Mouse (Mus musculus): ENCODE measurements at regions not wholly inside any gene's neighbourhood (a gene's known extent, or its start where the extent isn't known, plus 50 kb on each side); places are given as distances from the start of the nearest gene placed in this dataset.

DNA sequence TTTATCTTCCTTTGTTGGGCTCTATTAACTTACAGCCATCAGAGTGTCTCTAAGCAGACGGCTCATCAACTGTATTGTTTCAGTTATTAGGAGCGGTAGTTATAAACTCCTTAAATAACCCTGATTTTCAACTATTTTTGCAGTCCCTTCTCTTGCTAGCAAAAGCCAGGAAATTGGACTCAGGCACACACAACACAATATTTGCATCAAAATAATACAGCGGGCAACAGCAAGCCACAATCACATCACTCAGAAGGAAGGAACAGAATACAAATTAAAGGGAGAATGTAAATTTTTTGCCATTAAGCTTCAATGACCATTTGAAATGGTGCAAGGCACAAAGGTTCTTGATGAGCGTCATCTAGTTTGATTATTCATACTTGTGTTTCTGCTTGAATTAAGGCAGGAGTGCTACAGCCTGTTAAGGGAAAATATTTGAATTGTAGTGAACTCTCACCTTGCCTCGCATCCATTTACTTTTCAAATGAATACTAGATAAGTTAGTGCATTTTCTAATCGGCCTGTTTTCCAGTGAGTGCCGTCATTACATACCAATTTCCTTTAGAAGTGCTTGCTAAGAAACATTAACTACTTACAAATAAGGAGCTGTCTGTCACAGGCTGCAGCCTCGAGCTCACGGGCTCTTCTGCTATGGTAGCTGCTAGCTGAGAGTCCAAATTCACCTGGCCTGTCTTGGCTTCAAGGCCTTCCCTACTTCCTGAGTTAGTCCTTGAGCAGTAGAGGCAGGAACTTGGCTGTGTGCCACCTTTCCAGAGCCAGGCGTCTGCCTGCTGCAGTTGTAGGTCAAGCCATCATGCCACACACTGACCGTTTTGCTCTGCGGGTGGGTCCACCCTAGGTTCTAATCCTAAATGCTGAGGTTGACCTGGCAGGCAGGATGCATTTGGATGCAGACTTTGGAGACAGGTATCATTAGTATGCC, 91.1 kb upstream of the Kiz start:
- no peaks in the 10 kb centered on the region for H3K27me3 ChIP-seq (ENCODE audit: control insufficient read depth, insufficient read depth, low read length)
- TF ChIP-seq CTCF (IDR thresholded peaks at IDR 0.05; ENCODE audit: low read depth), result no peak
- no peak for TF ChIP-seq EP300 (optimal IDR thresholded peaks at IDR 0.05)
- no peak overlapping the region for H3K9ac ChIP-seq (ENCODE audit: low read length)
- H3K9me3 ChIP-seq (ENCODE audit: control insufficient read depth, low read length), result no peaks in the 10 kb centered on the region
- H3K4me1 ChIP-seq (replicated peaks; ENCODE audit: control insufficient read depth, insufficient read depth), result no peaks in the 10 kb centered on the region
- no peak overlapping the region for H3K4me2 ChIP-seq (replicated peaks; ENCODE audit: low read depth)
- DNase-seq (ENCODE audit: low spot score) (no peak), ATAC-seq (ENCODE audit: low FRiP score, low TSS enrichment) (no peak)
- WGBS, result 56% methylated on average over 12 of the region's 12 CpGs
- H3K4me3 ChIP-seq (ENCODE audit: low read depth, low read length), result no peak overlapping the region
- no peak overlapping the region for H3K27ac ChIP-seq (replicated peaks)
- H3K36me3 ChIP-seq (ENCODE audit: control insufficient read depth, insufficient read depth, low read length), result no peaks in the 10 kb centered on the region

DNA sequence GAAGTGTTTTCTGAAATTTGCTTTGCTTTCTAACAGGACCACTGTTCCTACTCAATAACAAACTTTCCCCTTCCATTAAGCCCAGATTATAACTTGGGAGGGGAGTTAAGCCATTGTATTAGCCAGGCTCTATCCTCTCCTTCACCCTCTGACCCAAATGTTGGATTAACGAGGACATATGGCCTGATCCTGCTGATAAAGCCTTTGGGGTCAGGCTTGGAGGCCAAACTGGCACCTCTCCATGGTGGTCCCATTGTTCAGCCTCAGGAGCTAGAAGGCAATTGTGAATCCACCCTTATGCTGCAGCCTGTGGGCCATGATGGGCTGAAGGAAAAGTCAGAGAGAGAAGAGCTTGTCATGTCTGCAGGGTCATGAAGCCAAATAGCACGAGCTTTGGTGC, 80.8 kb upstream of the Kiz start:
- H3K4me1 ChIP-seq (replicated peaks; ENCODE audit: control insufficient read depth, insufficient read depth), result no peaks in the 10 kb centered on the region
- H3K9me3 ChIP-seq (ENCODE audit: control insufficient read depth, low read length), result no peaks in the 10 kb centered on the region
- ATAC-seq (ENCODE audit: low FRiP score, low TSS enrichment), result no peak
- H3K9ac ChIP-seq (ENCODE audit: low read length), result no peak overlapping the region
- no peak overlapping the region for H3K27ac ChIP-seq (replicated peaks)
- H3K4me3 ChIP-seq (ENCODE audit: low read depth, low read length), result no peak overlapping the region
- no peak overlapping the region for H3K4me2 ChIP-seq (replicated peaks; ENCODE audit: low read depth)
- no peaks in the 10 kb centered on the region for H3K36me3 ChIP-seq (ENCODE audit: control insufficient read depth, insufficient read depth, low read length)
- TF ChIP-seq EP300 (optimal IDR thresholded peaks at IDR 0.05), result no peak
- no peaks in the 10 kb centered on the region for H3K27me3 ChIP-seq (ENCODE audit: control insufficient read depth, insufficient read depth, low read length)
- 41% methylated on average over 2 of the region's 2 CpGs for WGBS
- DNase-seq (ENCODE audit: low spot score), result no peak

DNA sequence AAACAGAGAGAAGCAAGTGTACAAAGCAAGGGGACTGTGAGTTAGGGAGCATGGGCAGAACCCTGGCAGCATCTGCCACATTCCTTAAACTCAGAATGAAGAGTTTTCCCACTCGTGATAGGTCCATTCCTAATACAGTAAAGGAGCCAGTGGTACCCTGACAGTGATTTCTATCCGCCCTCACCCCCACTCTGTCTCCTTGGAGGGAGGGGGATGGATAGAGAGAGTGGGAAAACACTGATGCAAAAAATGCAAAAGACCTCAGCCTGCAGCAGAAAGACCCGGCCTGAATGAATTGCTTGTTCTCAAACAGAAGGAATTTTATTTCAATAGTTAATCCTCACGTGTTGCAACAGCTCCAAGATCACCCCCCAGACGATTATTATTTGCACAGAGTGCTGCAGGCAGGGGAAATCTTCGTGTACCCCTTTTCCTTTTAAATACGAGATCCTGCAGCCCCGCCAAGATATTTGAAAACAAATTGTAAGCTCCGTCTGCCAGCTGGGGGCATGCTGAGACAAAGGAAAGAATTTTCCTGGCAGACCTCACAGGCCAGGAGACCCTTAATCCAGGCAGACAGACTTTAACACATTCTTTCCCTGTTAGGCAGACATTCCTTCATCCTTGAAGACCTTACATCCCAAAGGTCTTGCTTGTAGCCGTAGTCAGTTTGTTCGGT, 68.4 kb upstream of the Kiz start:
- Histone ChIP-seq H3K4me1 (replicated peaks; ENCODE audit: control insufficient read depth, insufficient read depth) (no peaks in the 10 kb centered on the region), H3K9ac (ENCODE audit: low read length) (no peak overlapping the region), H3K27ac (replicated peaks) (no peak overlapping the region), H3K4me2 (replicated peaks; ENCODE audit: low read depth) (no peak overlapping the region), H3K36me3 (ENCODE audit: control insufficient read depth, insufficient read depth, low read length) (no peaks in the 10 kb centered on the region), H3K27me3 (ENCODE audit: control insufficient read depth, insufficient read depth, low read length) (no peaks in the 10 kb centered on the region), H3K4me3 (ENCODE audit: low read depth, low read length) (no peak overlapping the region), H3K9me3 (ENCODE audit: control insufficient read depth, low read length) (no peaks in the 10 kb centered on the region)
- TF ChIP-seq EP300 (optimal IDR thresholded peaks at IDR 0.05) (no peak), CTCF (IDR thresholded peaks at IDR 0.05; ENCODE audit: low read depth) (peak; percentile 31; the same call in 1 of the 2 replicates)
- 17% methylated on average over 11 of the region's 11 CpGs for WGBS
- DNase-seq (ENCODE audit: low spot score) (no peak), ATAC-seq (ENCODE audit: low FRiP score, low TSS enrichment) (no peak)

DNA sequence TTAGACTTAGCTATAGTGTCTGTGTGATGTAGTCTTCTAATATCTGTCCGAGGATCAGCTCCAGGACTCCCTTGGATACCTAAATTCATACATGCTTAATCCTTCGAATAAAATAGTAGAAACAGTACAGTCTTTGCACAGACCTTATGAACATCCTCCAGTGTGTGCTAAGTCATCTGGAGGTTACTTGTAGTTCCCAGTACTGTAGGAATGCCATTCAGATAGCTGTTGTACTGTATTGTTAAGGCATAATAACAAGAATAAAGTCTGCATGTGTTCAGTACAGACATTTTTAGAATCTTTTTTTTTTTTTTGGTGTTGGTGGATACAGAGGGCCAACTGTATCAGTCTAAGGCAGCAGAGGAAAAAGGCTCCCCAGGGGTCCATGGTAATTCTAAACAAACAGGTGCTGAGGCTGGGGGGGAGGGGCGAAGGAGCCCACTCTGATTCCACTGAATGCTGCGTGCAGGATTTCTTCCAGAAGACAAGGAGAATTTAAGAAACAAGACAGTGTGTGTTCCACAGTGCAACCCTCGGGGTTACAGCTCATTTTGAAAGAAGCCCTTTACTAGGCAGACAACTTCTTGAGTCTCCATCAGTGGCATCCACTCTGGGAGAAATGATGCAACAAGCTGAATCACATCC, 67.7 kb upstream of the Kiz start:
- ATAC-seq (ENCODE audit: low FRiP score, low TSS enrichment) (no peak), DNase-seq (ENCODE audit: low spot score) (no peak)
- Histone ChIP-seq H3K9me3 (ENCODE audit: control insufficient read depth, low read length) (no peaks in the 10 kb centered on the region), H3K27me3 (ENCODE audit: control insufficient read depth, insufficient read depth, low read length) (no peaks in the 10 kb centered on the region), H3K36me3 (ENCODE audit: control insufficient read depth, insufficient read depth, low read length) (no peaks in the 10 kb centered on the region), H3K27ac (replicated peaks) (no peak overlapping the region), H3K4me3 (ENCODE audit: low read depth, low read length) (no peak overlapping the region), H3K4me1 (replicated peaks; ENCODE audit: control insufficient read depth, insufficient read depth) (no peaks in the 10 kb centered on the region), H3K9ac (ENCODE audit: low read length) (no peak overlapping the region), H3K4me2 (replicated peaks; ENCODE audit: low read depth) (no peak overlapping the region)
- 65% methylated on average over 5 of the region's 5 CpGs for WGBS
- TF ChIP-seq EP300 (optimal IDR thresholded peaks at IDR 0.05) (no peak), CTCF (IDR thresholded peaks at IDR 0.05; ENCODE audit: low read depth) (no peak)

DNA sequence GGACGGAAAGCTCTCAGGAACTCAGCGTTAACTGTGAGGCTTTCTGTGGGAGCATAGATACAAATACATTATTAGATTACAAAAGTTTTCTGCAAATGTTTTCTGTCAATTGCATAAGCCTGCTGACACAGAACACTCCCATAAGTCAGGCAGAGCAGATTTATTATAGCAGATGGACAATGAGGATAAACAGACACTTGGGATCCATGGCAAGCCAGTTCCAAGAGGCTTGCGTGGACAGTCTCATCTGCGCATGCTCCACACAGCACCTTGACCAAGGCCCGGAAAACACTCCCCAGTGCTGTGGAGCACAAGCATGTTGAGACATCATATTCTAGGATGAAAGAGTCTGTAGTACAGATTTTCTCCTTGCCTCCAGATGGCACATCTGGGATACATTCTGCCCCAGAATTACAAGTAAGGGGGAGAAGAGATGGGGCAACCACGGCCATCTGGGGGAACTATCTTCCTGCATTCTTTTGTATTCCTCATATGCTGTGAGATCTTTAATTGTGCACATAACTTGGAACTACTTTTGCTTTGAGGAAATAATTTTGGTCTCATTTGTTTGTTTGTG, 62.7 kb upstream of the Kiz start:
- Histone ChIP-seq H3K9ac (ENCODE audit: low read length) (no peak overlapping the region), H3K4me2 (replicated peaks; ENCODE audit: low read depth) (no peak overlapping the region), H3K27ac (replicated peaks) (no peak overlapping the region), H3K4me1 (replicated peaks; ENCODE audit: control insufficient read depth, insufficient read depth) (no peaks in the 10 kb centered on the region), H3K27me3 (ENCODE audit: control insufficient read depth, insufficient read depth, low read length) (no peaks in the 10 kb centered on the region), H3K36me3 (ENCODE audit: control insufficient read depth, insufficient read depth, low read length) (no peaks in the 10 kb centered on the region), H3K4me3 (ENCODE audit: low read depth, low read length) (no peak overlapping the region), H3K9me3 (ENCODE audit: control insufficient read depth, low read length) (no peaks in the 10 kb centered on the region)
- ATAC-seq (ENCODE audit: low FRiP score, low TSS enrichment) (no peak), DNase-seq (ENCODE audit: low spot score) (no peak)
- WGBS, result 55% methylated on average over 6 of the region's 6 CpGs
- no peak for TF ChIP-seq EP300 (optimal IDR thresholded peaks at IDR 0.05)
- TF ChIP-seq CTCF (IDR thresholded peaks at IDR 0.05; ENCODE audit: low read depth), result no peak
